Mouse (Mus musculus) stomach, embryonic 14.5 days (tissue): ENCODE results near the gene Lrrc31. TPM values are rescaled to one million over a fixed set of nuclear protein-coding genes. Genes with fewer than 3 reads are reported as not detected.

Source experiments
- ATAC-seq: fragments of 200-750 bp; cut with Nextera tagmentation; 2 replicates; pipeline ENCODE4 v1.8.0; 2017; ENCODE audit warnings: low read depth, moderate TSS enrichment; ENCODE audit not compliant: insufficient number of reproducible peaks, insufficient read depth, low FRiP score
- H3K27ac ChIP-seq: fragments of 300-500 bp; sonication (generic); 2 replicates; pipeline ENCODE4 v1.5.1; 2014; ENCODE audit warnings: mild to moderate bottlenecking, low read length, moderate library complexity, mixed read lengths
- H3K27me3 ChIP-seq: fragments of 300-500 bp; sonication (generic); 2 replicates; pipeline ENCODE4 v1.6.1; 2014; ENCODE audit warnings: low read length, control low read depth, mixed read lengths; ENCODE audit not compliant: control insufficient read depth, insufficient read depth
- H3K36me3 ChIP-seq: fragments of 300-500 bp; sonication (generic); 2 replicates; pipeline ENCODE4 v1.6.1; 2014; ENCODE audit warnings: mild to moderate bottlenecking, control low read depth, low read length, moderate library complexity, mixed read lengths; ENCODE audit not compliant: control insufficient read depth, insufficient read depth
- H3K4me1 ChIP-seq: fragments of 300-500 bp; sonication (generic); 2 replicates; pipeline ENCODE4 v1.6.1; 2014; ENCODE audit warnings: low read length, control low read depth, mixed read lengths; ENCODE audit not compliant: control insufficient read depth, insufficient read depth
- H3K4me2 ChIP-seq: fragments of 300-500 bp; sonication (generic); replicated peaks from 2 replicates; pipeline ENCODE4 v1.6.1; 2014; ENCODE audit warnings: low read depth, low read length, control low read depth
- H3K4me3 ChIP-seq: fragments of 300-500 bp; sonication (generic); 2 replicates; pipeline ENCODE4 v1.5.1; 2014; ENCODE audit warnings: low read depth, low read length, control low read depth
- H3K9ac ChIP-seq: fragments of 300-500 bp; sonication (generic); replicated peaks from 2 replicates; pipeline ENCODE4 v1.6.1; 2014; ENCODE audit warnings: low read depth, mild to moderate bottlenecking, control low read depth, low read length, moderate library complexity, mixed read lengths
- H3K9me3 ChIP-seq: fragments of 300-500 bp; sonication (generic); 2 replicates; pipeline ENCODE4 v1.6.1; 2016; ENCODE audit warnings: low read depth, low read length, control low read depth; ENCODE audit not compliant: control insufficient read depth
- WGBS: fragments of 180-500 bp; shearing (Covaris S2); extraction: QIAGEN DNeasy Blood & Tissue Kit; methylation state at CpG from one replicate; pipeline ENCODE4 v1.1.7; 2014; 5-methylcytosine and 5-hydroxymethylcytosine counted together
- polyA plus RNA-seq: library from polyadenylated mRNA; unstranded; fragments of >200 nt; fragmentation: Nextera tagmentation; extraction: Ambion mirVana; gene quantifications from 2 replicates; pipeline ENCODE4 v1.2.1, GENCODE M21; 2014

The Lrrc31 gene
- polyA plus RNA-seq, 1 experiment from 2014 or later, result 0.39 TPM

DNA sequence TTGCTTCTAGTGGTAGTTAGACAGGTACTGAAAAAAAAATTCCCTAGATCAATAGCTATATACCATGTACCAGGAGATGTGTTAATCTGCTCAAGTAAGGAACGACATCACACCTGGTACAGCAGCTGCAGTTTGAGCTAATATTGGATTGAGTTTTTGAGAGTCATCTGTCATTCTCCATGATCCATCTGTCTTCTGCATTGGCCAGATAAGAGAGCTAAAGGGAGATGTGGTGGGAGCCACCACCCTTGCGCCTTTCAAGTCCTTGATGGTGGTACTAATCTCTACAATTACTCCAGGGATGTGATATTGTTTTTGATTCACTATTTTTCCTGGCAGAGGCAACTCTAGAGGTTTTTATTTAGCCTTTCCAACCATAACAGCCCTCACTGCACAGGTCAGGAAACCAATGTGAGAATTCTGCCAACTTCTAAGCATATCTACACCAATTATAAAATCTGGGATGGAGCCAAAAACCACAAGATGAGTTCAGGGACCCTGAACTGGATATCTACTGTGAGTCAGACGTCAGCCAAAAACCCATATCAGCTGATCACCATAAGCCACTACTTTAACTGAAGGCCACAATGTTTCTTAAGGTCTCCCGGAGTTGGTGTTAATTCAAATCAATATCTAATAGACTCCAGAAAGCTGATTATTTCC is 7.1 kb upstream of the Lrrc31 start:
- 77% methylated on average over 4 of the region's 4 CpGs for WGBS
- H3K27ac ChIP-seq, result no peak overlapping the region
- no peak overlapping the region for H3K4me3 ChIP-seq
- no peak overlapping the region for H3K9ac ChIP-seq
- no peaks in the 10 kb centered on the region for H3K27me3 ChIP-seq
- H3K4me1 ChIP-seq, result no peaks in the 10 kb centered on the region
- H3K36me3 ChIP-seq, result no peaks in the 10 kb centered on the region
- ATAC-seq, result no peak
- H3K9me3 ChIP-seq, result no peaks in the 10 kb centered on the region
- no peak overlapping the region for H3K4me2 ChIP-seq

DNA sequence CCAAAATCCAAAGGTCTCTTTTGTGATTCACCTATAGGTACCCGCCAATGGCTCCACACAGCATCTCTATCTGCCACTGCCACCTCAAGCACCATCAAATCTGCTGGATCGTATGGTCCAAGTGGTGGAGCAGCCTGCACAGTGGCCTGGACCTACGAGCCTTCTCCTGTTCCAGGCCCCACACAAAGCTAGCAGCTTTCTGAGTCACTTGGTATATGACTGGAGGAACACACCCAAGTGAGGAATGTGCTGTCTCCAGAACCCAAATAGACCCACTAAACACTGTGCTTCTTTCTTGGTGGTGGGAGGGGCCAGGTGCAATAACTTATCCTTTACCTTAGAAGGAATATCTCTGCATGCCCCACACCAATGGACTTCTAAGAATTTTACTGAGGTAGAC is 6.3 kb upstream of the Lrrc31 start:
- H3K27me3 ChIP-seq, result no peaks in the 10 kb centered on the region
- H3K9me3 ChIP-seq, result no peaks in the 10 kb centered on the region
- no peak overlapping the region for H3K4me3 ChIP-seq
- H3K4me2 ChIP-seq, result no peak overlapping the region
- WGBS, result 81% methylated on average over 3 of the region's 3 CpGs
- H3K9ac ChIP-seq, result no peak overlapping the region
- no peak for ATAC-seq
- H3K27ac ChIP-seq, result no peak overlapping the region
- no peaks in the 10 kb centered on the region for H3K36me3 ChIP-seq
- no peaks in the 10 kb centered on the region for H3K4me1 ChIP-seq

DNA sequence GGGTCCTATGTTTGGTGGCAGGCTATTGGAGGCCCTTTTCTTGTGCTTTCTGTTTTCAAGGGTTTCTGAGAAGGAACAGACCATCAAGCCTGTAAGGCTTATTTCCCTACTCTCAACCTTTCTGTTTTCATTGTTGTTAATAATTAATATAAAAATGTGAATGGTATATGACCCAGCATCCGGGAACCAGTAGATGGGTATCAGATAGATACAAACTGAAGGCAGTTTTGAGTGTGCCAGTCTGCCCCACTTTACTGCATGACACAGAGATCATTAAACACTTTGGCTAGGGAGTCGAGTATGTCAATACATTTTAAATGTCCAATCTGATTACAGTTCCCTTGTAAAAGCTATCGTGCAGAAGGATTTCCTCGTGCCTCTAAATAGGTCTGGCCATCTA is 1.8 kb downstream of the Lrrc31 start:
- no peak for ATAC-seq

DNA sequence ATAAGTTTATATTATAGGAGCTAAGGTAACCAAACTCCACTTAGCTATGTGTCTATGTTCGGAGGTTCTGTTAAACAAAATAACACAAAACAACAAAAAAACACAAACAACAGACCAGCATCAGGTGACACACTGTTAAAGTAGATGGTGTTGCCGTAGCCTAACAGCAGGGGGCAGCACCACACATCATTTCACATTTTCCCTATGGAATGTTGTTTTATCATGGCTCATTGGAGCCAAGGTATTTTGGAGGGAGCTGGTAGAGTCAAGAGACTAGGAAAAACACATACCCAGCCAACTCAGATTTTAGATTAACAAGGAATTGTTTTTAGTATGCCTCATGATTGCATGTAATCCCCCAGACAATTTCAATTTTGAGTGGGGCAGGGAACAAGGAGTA is 3.3 kb downstream of the Lrrc31 start:
- no peak overlapping the region for H3K4me3 ChIP-seq
- H3K36me3 ChIP-seq, result no peaks in the 10 kb centered on the region
- H3K27me3 ChIP-seq, result no peaks in the 10 kb centered on the region
- no peak overlapping the region for H3K9ac ChIP-seq
- no peak for ATAC-seq
- WGBS, result 12% methylated on average over 2 of the region's 2 CpGs
- no peaks in the 10 kb centered on the region for H3K9me3 ChIP-seq
- no peaks in the 10 kb centered on the region for H3K4me1 ChIP-seq
- no peak overlapping the region for H3K4me2 ChIP-seq
- H3K27ac ChIP-seq, result no peak overlapping the region

More for the DNA sequence above, 1.8 kb downstream of the Lrrc31 start:
- no peak overlapping the region for H3K4me3 ChIP-seq
- no peak overlapping the region for H3K27ac ChIP-seq
- H3K27me3 ChIP-seq, result no peaks in the 10 kb centered on the region
- no peaks in the 10 kb centered on the region for H3K36me3 ChIP-seq
- H3K9me3 ChIP-seq, result no peaks in the 10 kb centered on the region
- no peak overlapping the region for H3K4me2 ChIP-seq
- 51% methylated on average over 4 of the region's 4 CpGs for WGBS
- no peaks in the 10 kb centered on the region for H3K4me1 ChIP-seq
- H3K9ac ChIP-seq, result no peak overlapping the region

DNA sequence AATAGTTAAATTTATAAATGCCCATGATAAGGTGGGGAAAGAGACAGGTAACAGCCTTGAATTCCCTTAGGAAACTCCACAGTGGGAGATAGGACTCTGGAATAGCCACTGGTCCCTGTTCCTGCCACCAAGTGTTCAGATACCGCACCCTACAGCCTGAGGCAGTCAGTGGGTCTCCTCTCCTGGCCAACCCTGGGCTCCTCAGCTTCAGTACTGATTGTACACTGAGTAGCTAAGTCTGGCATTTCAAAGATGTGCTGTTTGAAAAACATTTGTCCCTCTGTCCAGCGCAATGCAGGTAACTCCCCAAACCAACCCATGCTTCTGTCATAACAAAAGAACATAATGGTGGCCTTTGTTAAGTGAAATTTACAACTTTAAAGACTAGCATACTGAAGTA is 4.0 kb downstream of the Lrrc31 start:
- no peak overlapping the region for H3K27ac ChIP-seq
- H3K9me3 ChIP-seq, result no peaks in the 10 kb centered on the region
- WGBS, result 93% methylated on average over 2 of the region's 2 CpGs
- H3K4me2 ChIP-seq, result no peak overlapping the region
- ATAC-seq, result no peak
- no peaks in the 10 kb centered on the region for H3K36me3 ChIP-seq
- H3K9ac ChIP-seq, result no peak overlapping the region
- H3K4me1 ChIP-seq, result no peaks in the 10 kb centered on the region
- H3K27me3 ChIP-seq, result no peaks in the 10 kb centered on the region
- no peak overlapping the region for H3K4me3 ChIP-seq

DNA sequence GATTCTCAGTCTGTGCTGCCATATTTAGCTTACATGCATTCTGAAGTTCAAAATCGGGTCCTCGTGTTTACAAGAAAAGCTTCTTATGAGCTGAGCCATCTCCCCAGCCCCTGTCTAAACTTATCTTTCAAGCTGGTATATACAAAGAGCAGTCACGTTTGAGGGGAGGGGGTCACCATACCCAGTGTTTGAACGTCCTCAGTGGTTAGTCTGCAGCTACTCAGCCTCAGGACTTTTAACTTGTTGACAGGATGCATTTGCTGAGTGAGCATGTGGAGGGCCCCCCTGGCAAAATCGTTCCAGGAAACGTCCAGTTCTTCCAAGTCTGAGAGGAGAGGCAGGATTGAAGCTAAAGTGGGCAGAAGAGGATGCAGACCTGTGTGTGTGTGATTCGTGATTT is 8.7 kb downstream of the Lrrc31 start:
- Histone ChIP-seq H3K27me3 (no peaks in the 10 kb centered on the region), H3K4me3 (no peak overlapping the region), H3K4me1 (no peaks in the 10 kb centered on the region), H3K27ac (no peak overlapping the region), H3K9me3 (no peaks in the 10 kb centered on the region), H3K9ac (no peak overlapping the region), H3K4me2 (no peak overlapping the region), H3K36me3 (no peaks in the 10 kb centered on the region)
- no peak for ATAC-seq
- WGBS, result 44% methylated on average over 7 of the region's 7 CpGs

DNA sequence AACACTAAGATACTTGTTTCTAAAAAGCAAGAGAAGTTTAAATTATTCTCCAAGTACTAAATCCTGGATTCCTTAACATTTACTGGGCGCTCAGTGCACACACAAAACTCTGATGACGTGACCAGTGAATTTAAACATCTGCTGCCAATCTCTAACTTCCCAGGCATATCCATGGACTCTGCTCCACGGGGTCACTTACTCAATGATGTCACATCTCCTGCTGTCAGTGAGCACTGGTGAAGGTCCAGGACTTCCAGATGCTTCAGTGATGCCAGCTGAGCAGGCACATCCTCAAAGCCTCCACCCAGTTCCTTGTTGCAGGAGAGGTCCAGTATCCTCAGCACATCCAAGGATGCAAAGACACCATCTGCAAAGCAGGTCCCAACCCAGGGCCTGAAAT is 12.4 kb downstream of the Lrrc31 start:
- no peaks in the 10 kb centered on the region for H3K4me1 ChIP-seq
- no peak for ATAC-seq
- no peak overlapping the region for H3K27ac ChIP-seq
- H3K36me3 ChIP-seq, result no peaks in the 10 kb centered on the region
- H3K9me3 ChIP-seq, result no peaks in the 10 kb centered on the region
- H3K4me3 ChIP-seq, result no peak overlapping the region
- no peak overlapping the region for H3K4me2 ChIP-seq
- WGBS, result 75% methylated on average over 3 of the region's 3 CpGs
- H3K9ac ChIP-seq, result no peak overlapping the region
- H3K27me3 ChIP-seq, result no peaks in the 10 kb centered on the region

DNA sequence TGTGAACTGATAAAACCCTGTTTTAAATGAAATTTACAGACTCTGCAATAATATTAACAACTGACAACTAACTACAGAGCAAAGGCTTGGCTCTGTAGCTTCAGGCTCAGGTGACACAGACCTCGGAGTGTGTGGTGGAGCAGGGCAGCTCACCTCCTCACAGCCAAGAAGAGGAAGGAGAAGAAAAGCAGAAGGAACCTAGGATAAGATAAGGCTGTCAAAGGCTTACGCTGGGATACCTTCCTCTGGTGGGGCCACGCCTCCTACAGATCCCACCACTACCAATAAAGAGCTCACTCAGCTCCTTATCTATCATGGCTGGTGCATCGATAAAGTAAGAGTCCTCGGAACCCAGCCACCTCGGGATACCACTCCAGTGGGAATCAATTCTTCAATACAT is 16.5 kb downstream of the Lrrc31 start:
- 66% methylated on average over 6 of the region's 6 CpGs for WGBS
- Histone ChIP-seq H3K9ac (no peak overlapping the region), H3K4me2 (no peak overlapping the region), H3K4me1 (no peaks in the 10 kb centered on the region), H3K27ac (no peak overlapping the region), H3K9me3 (no peaks in the 10 kb centered on the region), H3K27me3 (no peaks in the 10 kb centered on the region), H3K4me3 (no peak overlapping the region), H3K36me3 (no peaks in the 10 kb centered on the region)
- no peak for ATAC-seq

DNA sequence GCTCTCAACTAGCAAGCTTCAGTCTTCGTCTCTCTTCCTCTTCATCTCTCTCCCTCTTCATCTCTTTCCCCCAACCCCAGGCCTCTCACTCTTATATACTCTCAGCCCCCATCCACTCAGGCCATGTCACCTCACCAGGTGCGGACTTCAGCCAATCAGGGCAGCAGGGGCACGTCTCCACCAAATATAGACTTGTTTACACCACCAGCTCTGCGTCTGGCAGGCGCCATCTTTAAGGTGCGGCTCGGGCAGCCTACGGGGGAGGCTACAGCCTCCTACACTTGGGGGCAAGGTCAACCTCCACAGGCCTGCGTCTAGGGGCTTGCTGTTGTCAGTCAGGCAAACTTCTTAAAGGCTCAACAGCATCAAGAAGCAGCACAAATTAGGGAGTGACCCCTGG is 41.2 kb downstream of the Lrrc31 start:
- Histone ChIP-seq H3K4me2 (no peak overlapping the region), H3K27me3 (no peaks in the 10 kb centered on the region), H3K4me3 (no peak overlapping the region), H3K27ac (no peak overlapping the region), H3K9ac (no peak overlapping the region), H3K4me1 (no peaks in the 10 kb centered on the region), H3K36me3 (no peaks in the 10 kb centered on the region), H3K9me3 (no peaks in the 10 kb centered on the region)
- ATAC-seq, result no peak
- WGBS, result 81% methylated on average over 9 of the region's 9 CpGs
